Mouse (Mus musculus): Measurements from ENCODE around the gene Gpr158. TPM values are rescaled to one million over a fixed set of nuclear protein-coding genes. Genes with fewer than 3 reads are reported as not detected.
A peak's percentile ranks its signal among the peaks of the same experiment; 100 is the strongest.

Gene Gpr158
- not detected for total RNA-seq (2021)
- long read RNA-seq, experiment 1: 0 reads
- long read RNA-seq, experiment 2: 0 reads

DNA sequence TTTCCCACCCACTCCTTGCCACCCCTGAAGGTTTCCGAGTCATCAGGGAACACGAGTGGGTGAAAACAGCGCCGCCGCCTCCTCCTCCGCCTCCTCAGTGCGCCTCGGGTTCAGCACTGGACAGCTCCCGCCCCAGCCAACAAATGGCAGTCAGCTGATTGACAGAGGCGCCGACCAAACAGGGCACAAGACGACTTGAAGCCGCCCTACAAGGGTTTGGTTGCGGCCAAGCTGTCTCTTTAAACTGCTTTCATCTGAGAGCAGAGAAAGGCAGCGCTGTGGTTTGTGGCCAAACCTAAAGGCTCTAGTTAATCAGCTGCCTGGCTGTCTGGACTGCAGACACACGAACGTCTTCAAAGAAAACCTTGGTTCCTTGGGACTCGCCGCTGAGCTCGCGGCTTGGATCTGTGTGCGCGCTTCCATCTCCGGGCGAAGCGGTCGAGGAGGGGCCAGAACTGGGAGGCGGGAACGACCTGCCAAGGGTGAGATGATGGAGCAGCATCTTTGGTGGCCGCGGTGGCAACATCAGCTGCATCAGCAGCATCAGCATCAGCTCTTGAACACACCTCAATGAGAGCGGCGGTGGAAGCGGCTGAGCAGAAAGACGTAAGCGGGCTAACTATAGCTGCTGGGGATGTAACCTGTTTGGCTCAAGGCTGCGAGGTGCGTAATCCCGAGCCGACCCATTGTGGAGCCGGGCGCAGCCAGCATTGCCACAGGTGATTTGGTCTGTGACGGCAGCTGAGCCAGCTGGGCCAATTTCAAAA is at the start of gene Gpr158:
Gene Gpr158 (plus strand): TSS at position 198 of the 767 bp plus-strand sequence.
- TF ChIP-seq CTCF (IDR thresholded peaks at IDR 0.05): no peak
- H3K4me3 ChIP-seq: peak within 1 kb of the TSS; percentile 32
- peak; percentile 62 for DNase-seq
- intact Hi-C loops (cut with DNase I): no loop called here
- H3K27ac ChIP-seq: no peak within 1 kb of the TSS

GRCm38 (mm10) chr2:21343821-21344220 is 23.5 kb upstream of the Gpr158 start:
- Histone ChIP-seq H3K4me3 (no peak overlapping the region), H3K27ac (no peak overlapping the region)
- TF ChIP-seq CTCF (IDR thresholded peaks at IDR 0.05): no peak
- intact Hi-C loops (cut with DNase I): no loop called here
- no peak for DNase-seq

GRCm38 (mm10) chr2:21368351-21369170 is 1.2 kb downstream of the Gpr158 start:
- intact Hi-C loops (cut with DNase I): no loop called here
- no peak for TF ChIP-seq CTCF (IDR thresholded peaks at IDR 0.05)
- H3K4me3 ChIP-seq: no peak overlapping the region
- no peak for DNase-seq
- H3K27ac ChIP-seq: no peak overlapping the region

GRCm38 (mm10) chr2:21369171-21369485 is 1.8 kb downstream of the Gpr158 start:
- no peak overlapping the region for H3K27ac ChIP-seq
- no peak for DNase-seq
- no peak overlapping the region for H3K4me3 ChIP-seq
- intact Hi-C loops (cut with DNase I): no loop called here
- no peak for TF ChIP-seq CTCF (IDR thresholded peaks at IDR 0.05)

- Histone ChIP-seq H3K27ac (no peak overlapping the region), H3K4me3 (no peak overlapping the region)
- TF ChIP-seq CTCF (IDR thresholded peaks at IDR 0.05): no peak
- intact Hi-C loops (cut with DNase I): no loop called here
- no peak for DNase-seq
Observed at GRCm38 (mm10) chr2:21369556-21369955, 2.2 kb downstream of the Gpr158 start.

GRCm38 (mm10) chr2:21379516-21379915 is 12.2 kb downstream of the Gpr158 start:
- intact Hi-C loops (cut with DNase I): no loop called here
- no peak overlapping the region for H3K27ac ChIP-seq
- TF ChIP-seq CTCF (IDR thresholded peaks at IDR 0.05): no peak
- no peak for DNase-seq
- H3K4me3 ChIP-seq: no peak overlapping the region

DNA sequence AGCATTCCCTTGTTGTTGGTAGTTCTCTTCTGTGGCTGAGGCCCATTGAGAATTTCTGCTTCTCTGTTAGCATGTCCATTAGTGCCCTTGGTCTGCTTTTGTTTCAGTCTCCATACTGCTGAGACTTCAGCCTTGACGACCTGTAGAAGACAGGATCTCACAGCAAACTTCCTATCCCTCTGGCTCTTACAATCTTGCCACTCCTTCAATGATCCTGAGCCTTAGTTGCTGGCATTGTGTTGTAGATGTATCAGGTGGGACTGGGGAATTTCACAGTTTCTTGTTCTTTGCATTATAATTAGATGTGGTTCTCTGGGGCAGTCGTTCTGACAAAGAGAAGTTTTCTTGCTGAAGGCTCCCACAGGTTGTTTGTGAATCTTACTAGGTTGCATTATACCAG is 25.4 kb downstream of the Gpr158 start:
- Histone ChIP-seq H3K27ac (no peak overlapping the region), H3K4me3 (no peak overlapping the region)
- no peak for DNase-seq
- no peak for TF ChIP-seq CTCF (IDR thresholded peaks at IDR 0.05)
- intact Hi-C loops (cut with DNase I): no loop called here

DNA sequence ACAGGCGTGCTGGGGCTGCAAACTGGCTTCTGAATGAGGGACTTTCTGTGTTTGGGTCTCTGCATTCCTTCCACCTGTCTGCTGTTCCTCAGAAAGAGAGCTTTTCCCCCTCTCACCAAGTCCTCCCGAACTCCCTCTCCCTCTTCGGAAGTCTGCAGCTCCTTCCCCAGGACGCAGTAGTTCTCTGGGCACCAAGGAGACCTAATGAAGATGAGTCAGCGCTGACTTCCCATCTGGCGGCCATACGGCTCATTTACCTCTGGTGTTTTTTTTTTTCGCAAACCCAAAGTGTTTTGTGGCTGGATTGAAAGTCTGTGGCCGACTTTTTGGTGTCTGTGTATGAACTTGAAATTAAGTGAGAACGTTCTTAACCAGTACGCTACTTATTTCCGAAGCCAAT is 30.0 kb downstream of the Gpr158 start:
- intact Hi-C loops (cut with DNase I): no loop called here
- no peak overlapping the region for H3K27ac ChIP-seq
- no peak for TF ChIP-seq CTCF (IDR thresholded peaks at IDR 0.05)
- DNase-seq: no peak
- H3K4me3 ChIP-seq: no peak overlapping the region

GRCm38 (mm10) chr2:21399657-21400056 is 32.3 kb downstream of the Gpr158 start:
- Histone ChIP-seq H3K27ac (no peak overlapping the region), H3K4me3 (no peak overlapping the region)
- intact Hi-C loops (cut with DNase I): no loop called here
- TF ChIP-seq CTCF (IDR thresholded peaks at IDR 0.05): no peak
- no peak for DNase-seq

DNA sequence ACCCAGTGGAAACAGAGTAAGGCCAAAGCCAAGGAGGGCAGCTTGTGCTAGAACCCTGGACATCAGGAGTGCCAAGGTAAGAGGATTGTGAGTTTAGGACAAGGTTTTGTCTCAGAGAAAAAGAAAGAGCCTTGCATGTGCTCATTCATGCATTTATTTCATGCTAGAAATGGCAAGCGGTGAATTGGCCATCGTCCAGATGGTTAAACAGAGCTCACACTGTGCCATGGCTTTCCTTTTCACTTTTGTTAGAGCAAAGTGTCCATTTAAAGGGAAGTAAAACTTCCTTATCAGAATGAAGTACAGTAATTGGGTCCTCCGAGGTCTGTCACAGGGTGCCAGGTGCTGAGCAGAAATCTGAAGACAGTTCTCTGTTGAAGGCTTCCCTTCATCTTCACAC is 38.3 kb downstream of the Gpr158 start:
- intact Hi-C loops (cut with DNase I): no loop called here
- H3K27ac ChIP-seq: no peak overlapping the region
- no peak for DNase-seq
- TF ChIP-seq CTCF (IDR thresholded peaks at IDR 0.05): no peak
- H3K4me3 ChIP-seq: no peak overlapping the region

- no peak for DNase-seq
- no peak for TF ChIP-seq CTCF (IDR thresholded peaks at IDR 0.05)
- Histone ChIP-seq H3K27ac (no peak overlapping the region), H3K4me3 (no peak overlapping the region)
- intact Hi-C loops (cut with DNase I): no loop called here
Observed at GRCm38 (mm10) chr2:21407443-21407985, 40.2 kb downstream of the Gpr158 start.

DNA sequence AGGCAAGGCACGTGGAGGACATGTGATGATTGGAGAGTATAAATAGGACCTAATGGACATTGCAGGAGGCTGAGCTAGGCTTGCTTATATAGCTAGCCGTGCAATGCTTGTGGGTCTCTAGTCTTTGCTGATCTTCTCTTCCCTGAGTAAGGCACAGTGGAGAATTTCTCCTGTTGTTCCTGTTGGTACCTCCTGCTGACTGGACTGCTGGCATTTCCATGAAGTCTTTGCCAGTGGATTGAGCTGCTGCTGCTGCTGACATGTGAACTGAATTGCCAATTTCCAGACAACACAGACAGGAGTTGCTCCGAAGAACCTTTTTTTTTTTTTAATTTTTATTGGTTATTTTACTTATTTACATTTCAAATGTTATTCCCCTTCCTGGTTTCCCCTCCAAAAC is 41.5 kb downstream of the Gpr158 start:
- intact Hi-C loops (cut with DNase I): no loop called here
- Histone ChIP-seq H3K27ac (no peak overlapping the region), H3K4me3 (no peak overlapping the region)
- TF ChIP-seq CTCF (IDR thresholded peaks at IDR 0.05): no peak
- no peak for DNase-seq

DNA sequence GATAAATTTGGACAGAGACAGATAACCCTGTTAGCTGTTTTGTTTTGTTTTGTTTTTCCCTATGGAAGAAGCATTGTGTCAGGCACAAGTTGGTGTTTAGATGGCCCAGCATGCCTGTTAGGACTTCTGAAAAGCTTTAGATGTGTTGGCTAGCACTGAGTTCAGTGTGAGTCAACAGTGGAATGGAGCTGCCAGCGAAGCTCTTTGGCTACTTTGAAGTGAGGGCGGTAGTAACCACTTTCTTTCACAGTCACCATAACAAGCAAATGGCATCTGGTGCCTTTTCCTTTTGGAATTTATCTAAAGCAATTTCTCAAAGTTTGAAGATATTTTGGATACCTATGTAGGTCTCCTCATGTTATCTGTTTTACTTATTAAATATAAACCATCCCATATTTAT is 62.9 kb downstream of the Gpr158 start:
- no peak for TF ChIP-seq CTCF (IDR thresholded peaks at IDR 0.05)
- Histone ChIP-seq H3K27ac (no peak overlapping the region), H3K4me3 (no peak overlapping the region)
- DNase-seq: no peak
- intact Hi-C loops (cut with DNase I): no loop called here

Measured in gastrocnemius, adult 2 months (tissue).